ENCODE assay signal across 24 mouse cellular contexts in the genomic region with DNA sequence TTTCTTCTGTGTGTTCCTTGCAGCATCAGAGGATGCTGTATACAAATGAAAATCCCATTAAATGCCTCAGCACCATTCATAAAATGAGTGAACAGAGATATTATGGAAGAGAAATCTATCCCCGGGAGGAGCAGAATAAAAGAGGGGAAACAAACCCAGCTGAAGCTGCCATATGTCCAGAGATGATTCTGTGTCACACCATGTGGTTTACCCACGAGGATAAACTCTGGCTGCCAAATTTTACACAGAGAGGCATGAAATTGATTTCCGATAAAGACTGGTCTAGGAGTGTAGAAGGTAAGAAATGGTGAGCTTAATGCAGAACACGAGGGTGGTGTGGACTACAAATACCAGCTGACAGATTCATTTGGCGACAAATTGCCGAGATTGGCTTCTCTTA.
DNase-seq lines count a peak whose midpoint lies in the region; ATAC-seq and TF ChIP-seq lines count a peak whose summit lies in the region.
"Had no signal": no experiment of that assay in that cellular context is flagged by ENCODE, and none has a peak within 500 bp of the region (broad histone marks: within the 10 kb centered on the region; RNA-seq: fewer than 3 reads in every experiment).

No protein-coding gene starts in this region.

- H3K9me3 ChIP-seq in forebrain, embryonic 13.5 days (replicated peaks): peaks cover 4% of the 10 kb centered on the region; the same call in 1 of the 2 replicates
- no peaks in the 10 kb centered on the region for H3K9me3 ChIP-seq in forebrain, embryonic 11.5 days (ENCODE audit: control insufficient read depth, low read length)
- peaks cover 8% of the 10 kb centered on the region for H3K9me3 ChIP-seq in hindbrain, embryonic 14.5 days (ENCODE audit: control insufficient read depth, low read length)
- no peaks in the 10 kb centered on the region for H3K9me3 ChIP-seq in hindbrain, postnatal 0 days (ENCODE audit: low read length)
- peaks cover 4% of the 10 kb centered on the region; the same call in 1 of the 2 replicates for H3K9me3 ChIP-seq in forebrain, embryonic 16.5 days (ENCODE audit: control insufficient read depth, low read length)
- H3K9me3 ChIP-seq: heart, embryonic 10.5 days; limb, embryonic 13.5 days; liver, embryonic 12.5 days had no signal

- intact Hi-C loops in left cerebral cortex, postnatal 4 days (cut with DNase I): loop anchor here (10.0 kb wide), 1 partner anchor 160 kb away; no protein-coding TSS in a partner anchor

- 69% methylated on average over 6 of the region's 6 CpGs for WGBS in forebrain, embryonic 13.5 days
- 86% methylated on average over 6 of the region's 6 CpGs for WGBS in forebrain, embryonic 11.5 days
- WGBS in hindbrain, embryonic 14.5 days: 53% methylated on average over 6 of the region's 6 CpGs
- WGBS in hindbrain, postnatal 0 days: 44% methylated on average over 6 of the region's 6 CpGs
- 58% methylated on average over 6 of the region's 6 CpGs for WGBS in forebrain, embryonic 16.5 days

- H3K4me1 ChIP-seq in forebrain, embryonic 13.5 days: no peaks in the 10 kb centered on the region
- H3K4me1 ChIP-seq in forebrain, embryonic 11.5 days (replicated peaks; ENCODE audit: control insufficient read depth, insufficient read depth, low read length): no peaks in the 10 kb centered on the region
- no peaks in the 10 kb centered on the region for H3K4me1 ChIP-seq in hindbrain, embryonic 14.5 days (replicated peaks; ENCODE audit: control insufficient read depth, insufficient read depth, low read length)
- no peaks in the 10 kb centered on the region for H3K4me1 ChIP-seq in hindbrain, postnatal 0 days (ENCODE audit: insufficient read depth, low read length)
- 0 out of 2 replicates have a peak, but pooled peaks cover 2% of the 10 kb centered on the region for H3K4me1 ChIP-seq in forebrain, embryonic 16.5 days (replicated peaks; ENCODE audit: control insufficient read depth, insufficient read depth, low read length)
- H3K4me1 ChIP-seq: heart, embryonic 10.5 days; limb, embryonic 13.5 days; liver, embryonic 12.5 days; midbrain, embryonic 12.5 days had no signal

- H3K4me2 ChIP-seq in forebrain, embryonic 13.5 days: no peak overlapping the region
- no peak overlapping the region for H3K4me2 ChIP-seq in forebrain, embryonic 11.5 days (ENCODE audit: low read depth, low read length, severe bottlenecking)
- H3K4me2 ChIP-seq in hindbrain, embryonic 14.5 days (replicated peaks): no peak overlapping the region; the same call in 1 of the 2 replicates
- H3K4me2 ChIP-seq in hindbrain, postnatal 0 days (ENCODE audit: low read depth, low read length): no peak overlapping the region
- H3K4me2 ChIP-seq in forebrain, embryonic 16.5 days (ENCODE audit: low read length): peak overlapping the region; percentile 16; the same call in 1 of the 2 replicates
- H3K4me2 ChIP-seq: limb, embryonic 13.5 days; liver, embryonic 12.5 days; midbrain, embryonic 12.5 days had no signal

- H3K4me3 ChIP-seq in forebrain, embryonic 13.5 days: no peak overlapping the region
- no peak overlapping the region for H3K4me3 ChIP-seq in forebrain, embryonic 11.5 days (ENCODE audit: low read depth, low read length)
- no peak overlapping the region for H3K4me3 ChIP-seq in hindbrain, embryonic 14.5 days (replicated peaks; ENCODE audit: low read length)
- no peak overlapping the region for H3K4me3 ChIP-seq in hindbrain, postnatal 0 days (ENCODE audit: low read length)
- no peak overlapping the region for H3K4me3 ChIP-seq in forebrain, embryonic 16.5 days (replicated peaks; ENCODE audit: low read length)
- H3K4me3 ChIP-seq: gastrocnemius, adult 2 months; heart, embryonic 10.5 days; limb, embryonic 13.5 days; liver, embryonic 12.5 days; midbrain, embryonic 12.5 days had no signal

- no peak for DNase-seq in forebrain, embryonic 11.5 days (ENCODE audit: low spot score)
- DNase-seq in hindbrain, embryonic 14.5 days (ENCODE audit: low spot score): no peak
- no peak for DNase-seq in hindbrain, postnatal 0 days (ENCODE audit: low spot score)
- DNase-seq in layer of hippocampus, adult 9-10 months (ENCODE audit: low spot score): peak; percentile 18
- DNase-seq in left cerebral cortex, postnatal 4 days: no peak
- DNase-seq in right cerebral cortex, postnatal 36 days (ENCODE audit: low spot score in 2 of 2): no peak
- DNase-seq: adrenal gland, adult 8-10 months; cerebellum, adult 8-10 months; gastrocnemius, adult 2 months; heart, postnatal 4 days; kidney, adult 8-10 months; kidney, postnatal 10 days; lung, adult 18-20 months; lung, postnatal 10 days; thymus, adult 18-20 months; thymus, postnatal 36 days had no signal

- no peak for TF ChIP-seq CTCF in hindbrain, postnatal 0 days (IDR thresholded peaks at IDR 0.05; ENCODE audit: low read depth)

- no peak overlapping the region for H3K9ac ChIP-seq in forebrain, embryonic 13.5 days
- no peak overlapping the region for H3K9ac ChIP-seq in forebrain, embryonic 11.5 days (ENCODE audit: low read length)
- no peak overlapping the region for H3K9ac ChIP-seq in hindbrain, embryonic 14.5 days
- H3K9ac ChIP-seq in hindbrain, postnatal 0 days (replicated peaks; ENCODE audit: low read length): no peak overlapping the region
- no peak overlapping the region for H3K9ac ChIP-seq in forebrain, embryonic 16.5 days (replicated peaks; ENCODE audit: low read depth, low read length)
- H3K9ac ChIP-seq: limb, embryonic 13.5 days; liver, embryonic 12.5 days; midbrain, embryonic 12.5 days had no signal

- H3K27ac ChIP-seq in forebrain, embryonic 13.5 days: no peak overlapping the region
- no peak overlapping the region for H3K27ac ChIP-seq in forebrain, embryonic 11.5 days (ENCODE audit: low read depth, low read length)
- H3K27ac ChIP-seq in hindbrain, embryonic 14.5 days: peak overlapping the region; percentile 43; the same call in 1 of the 2 replicates
- no peak overlapping the region for H3K27ac ChIP-seq in hindbrain, postnatal 0 days
- H3K27ac ChIP-seq in forebrain, embryonic 16.5 days (ENCODE audit: low read length): no peak overlapping the region
- H3K27ac ChIP-seq: gastrocnemius, adult 2 months; heart, embryonic 10.5 days; limb, embryonic 13.5 days; liver, embryonic 12.5 days; midbrain, embryonic 12.5 days had no signal

- H3K27me3 ChIP-seq in forebrain, embryonic 13.5 days: no peaks in the 10 kb centered on the region
- H3K27me3 ChIP-seq in forebrain, embryonic 11.5 days (ENCODE audit: control insufficient read depth, insufficient read depth, low read length): no peaks in the 10 kb centered on the region
- H3K27me3 ChIP-seq in hindbrain, embryonic 14.5 days (ENCODE audit: control insufficient read depth, insufficient read depth, low read length): no peaks in the 10 kb centered on the region
- no peaks in the 10 kb centered on the region for H3K27me3 ChIP-seq in hindbrain, postnatal 0 days (ENCODE audit: insufficient read depth, low read length)
- no peaks in the 10 kb centered on the region for H3K27me3 ChIP-seq in forebrain, embryonic 16.5 days (replicated peaks; ENCODE audit: control insufficient read depth, insufficient read depth, low read length)
- H3K27me3 ChIP-seq: limb, embryonic 13.5 days; liver, embryonic 12.5 days; midbrain, embryonic 12.5 days had no signal

- peak; percentile 86 for ATAC-seq in forebrain, embryonic 13.5 days
- no peak for ATAC-seq in forebrain, embryonic 11.5 days (replicated peaks; ENCODE audit: low FRiP score)
- ATAC-seq in hindbrain, embryonic 14.5 days (ENCODE audit: low FRiP score): peak; percentile 24; the same call in 1 of the 2 replicates
- ATAC-seq in hindbrain, postnatal 0 days: no peak
- ATAC-seq in forebrain, embryonic 16.5 days: peak; percentile 91
- ATAC-seq: activated CD4-positive, CD25-positive, alpha-beta regulatory T cell, adult 4 months; inflammation-experienced regulatory T-cells, adult 6 months; liver, embryonic 12.5 days had no signal

- no peaks in the 10 kb centered on the region for H3K36me3 ChIP-seq in forebrain, embryonic 13.5 days (ENCODE audit: poor library complexity, severe bottlenecking)
- no peaks in the 10 kb centered on the region for H3K36me3 ChIP-seq in forebrain, embryonic 11.5 days (ENCODE audit: control insufficient read depth, insufficient read depth, low read length)
- no peaks in the 10 kb centered on the region for H3K36me3 ChIP-seq in hindbrain, embryonic 14.5 days (replicated peaks; ENCODE audit: control insufficient read depth, insufficient read depth)
- no peaks in the 10 kb centered on the region for H3K36me3 ChIP-seq in hindbrain, postnatal 0 days (ENCODE audit: insufficient read depth, low read length)
- H3K36me3 ChIP-seq in forebrain, embryonic 16.5 days (ENCODE audit: control insufficient read depth, insufficient read depth): no peaks in the 10 kb centered on the region
- H3K36me3 ChIP-seq: heart, embryonic 10.5 days; limb, embryonic 13.5 days; liver, embryonic 12.5 days; midbrain, embryonic 12.5 days had no signal

Comparison
In these comparisons a context has a peak if more than half of its experiments do, and no peak if none do; other contexts are left out.
1. ATAC-seq: peak in forebrain, embryonic 13.5 days (single experiment), hindbrain, embryonic 14.5 days (single experiment) and forebrain, embryonic 16.5 days (single experiment); none in forebrain, embryonic 11.5 days (single experiment) and hindbrain, postnatal 0 days (single experiment).